Mouse (Mus musculus) frontal cortex, adult (tissue): ENCODE results near the gene Rreb1.

ENCODE experiments used
- ATAC-seq: cut with Nextera tagmentation; 2 replicates; pipeline ENCODE4 v1.9.2; 2017; ENCODE audit warnings: mild to moderate bottlenecking, moderate library complexity, mixed read lengths; ENCODE audit not compliant: low TSS enrichment

Rreb1 gene

GRCm38 (mm10) chr13:37913963-37914362 is 135.8 kb downstream of the Rreb1 start:
- ATAC-seq = no peak

- 0 out of 2 replicates have a peak, but pooled peaks have one; percentile 6 for ATAC-seq
Observed at GRCm38 (mm10) chr13:37918336-37919261, 140.4 kb downstream of the Rreb1 start.

GRCm38 (mm10) chr13:37919711-37920277 is 141.6 kb downstream of the Rreb1 start:
- ATAC-seq = no peak

- ATAC-seq = no peak
Observed at GRCm38 (mm10) chr13:37920727-37921126, 142.5 kb downstream of the Rreb1 start.

GRCm38 (mm10) chr13:37923091-37923490 is 144.9 kb downstream of the Rreb1 start:
- no peak for ATAC-seq

- peak; percentile 45 for ATAC-seq
Observed at GRCm38 (mm10) chr13:37923643-37924460, 145.7 kb downstream of the Rreb1 start.

GRCm38 (mm10) chr13:37924461-37924948 is 146.3 kb downstream of the Rreb1 start:
- ATAC-seq = no peak

GRCm38 (mm10) chr13:37926394-37926793 is 148.2 kb downstream of the Rreb1 start:
- ATAC-seq = no peak

GRCm38 (mm10) chr13:37929532-37929931 is 151.3 kb downstream of the Rreb1 start:
- ATAC-seq = no peak

GRCm38 (mm10) chr13:37930091-37930490 is 151.9 kb downstream of the Rreb1 start:
- ATAC-seq = no peak

- ATAC-seq = no peak
Observed at GRCm38 (mm10) chr13:37930621-37931020, 152.4 kb downstream of the Rreb1 start.

GRCm38 (mm10) chr13:37931210-37931922 is 153.2 kb downstream of the Rreb1 start:
- no peak for ATAC-seq

GRCm38 (mm10) chr13:37934075-37934474 is 155.9 kb downstream of the Rreb1 start:
- ATAC-seq = no peak

- ATAC-seq = no peak
Observed at GRCm38 (mm10) chr13:37934920-37935319, 156.7 kb downstream of the Rreb1 start.

GRCm38 (mm10) chr13:37936351-37936750 is 158.2 kb downstream of the Rreb1 start:
- ATAC-seq = no peak

GRCm38 (mm10) chr13:37940167-37940566 is 162.0 kb downstream of the Rreb1 start:
- no peak for ATAC-seq

- no peak for ATAC-seq
Observed at GRCm38 (mm10) chr13:37940649-37941048, 162.4 kb downstream of the Rreb1 start.

GRCm38 (mm10) chr13:37941138-37941645 is 163.0 kb downstream of the Rreb1 start:
- no peak for ATAC-seq

GRCm38 (mm10) chr13:37941950-37942886 is 164.0 kb downstream of the Rreb1 start:
- no peak for ATAC-seq

- ATAC-seq = no peak
Observed at GRCm38 (mm10) chr13:37942887-37943331, 164.7 kb downstream of the Rreb1 start.
